Comparison of ENCODE assay signal across 12 mouse cellular contexts in genomic region chr15:62533233-62533632, GRCm38 (mm10).
DNase-seq lines count a peak whose midpoint lies in the region; ATAC-seq and TF ChIP-seq lines count a peak whose summit lies in the region.
"Had no signal": no experiment of that assay in that cellular context is flagged by ENCODE, and none has a peak within 500 bp of the region (broad histone marks: within the 10 kb centered on the region; RNA-seq: fewer than 3 reads in every experiment).

No protein-coding gene starts in this region.

- TF ChIP-seq CTCF in intestine, postnatal 0 days (IDR thresholded peaks at IDR 0.05; ENCODE audit: low read depth), result no peak

- H3K4me2 ChIP-seq in heart, embryonic 12.5 days, result no peak overlapping the region
- H3K4me2 ChIP-seq in intestine, postnatal 0 days (replicated peaks; ENCODE audit: low read depth), result no peak overlapping the region
- no peak overlapping the region for H3K4me2 ChIP-seq in forebrain, embryonic 16.5 days (ENCODE audit: low read length)
- H3K4me2 ChIP-seq: hindbrain, embryonic 15.5 days had no signal

- H3K4me3 ChIP-seq in heart, embryonic 12.5 days, result no peak overlapping the region
- no peak overlapping the region for H3K4me3 ChIP-seq in intestine, postnatal 0 days (ENCODE audit: low read depth, low read length)
- H3K4me3 ChIP-seq in forebrain, embryonic 16.5 days (replicated peaks; ENCODE audit: low read length), result no peak overlapping the region
- H3K4me3 ChIP-seq: hindbrain, embryonic 15.5 days had no signal

- ATAC-seq in heart, embryonic 12.5 days (ENCODE audit: insufficient number of reproducible peaks, low FRiP score), result no peak
- ATAC-seq in intestine, postnatal 0 days, result no peak
- no peak for ATAC-seq in forebrain, embryonic 16.5 days

- DNase-seq in heart, adult 18-20 months, result peak; percentile 32 to 55
- peak; percentile 3 for DNase-seq in ovary, adult 18-20 months (ENCODE audit: low spot score)
- DNase-seq in ovary, postnatal 36 days (ENCODE audit: low spot score), result no peak
- DNase-seq in kidney, adult 8-10 months, result peak; percentile 81 to 82
- DNase-seq in cerebellum, adult 9-10 months, result no peak
- DNase-seq: cerebellum, postnatal 36 days; layer of hippocampus, adult 9-11 months had no signal

- no peaks in the 10 kb centered on the region for H3K9me3 ChIP-seq in heart, embryonic 12.5 days (replicated peaks)
- no peaks in the 10 kb centered on the region for H3K9me3 ChIP-seq in intestine, postnatal 0 days (ENCODE audit: control insufficient read depth)
- no peaks in the 10 kb centered on the region for H3K9me3 ChIP-seq in forebrain, embryonic 16.5 days (ENCODE audit: control insufficient read depth, low read length)
- H3K9me3 ChIP-seq: hindbrain, embryonic 15.5 days had no signal

- H3K9ac ChIP-seq in heart, embryonic 12.5 days, result no peak overlapping the region
- H3K9ac ChIP-seq in intestine, postnatal 0 days (ENCODE audit: low read depth, low read length), result no peak overlapping the region
- no peak overlapping the region for H3K9ac ChIP-seq in forebrain, embryonic 16.5 days (replicated peaks; ENCODE audit: low read depth, low read length)
- H3K9ac ChIP-seq: hindbrain, embryonic 15.5 days; liver, embryonic 14.5 days had no signal

- no peaks in the 10 kb centered on the region for H3K4me1 ChIP-seq in heart, embryonic 12.5 days (replicated peaks)
- H3K4me1 ChIP-seq in intestine, postnatal 0 days (replicated peaks; ENCODE audit: control insufficient read depth, insufficient read depth, low read length), result no peaks in the 10 kb centered on the region
- no peaks in the 10 kb centered on the region for H3K4me1 ChIP-seq in forebrain, embryonic 16.5 days (replicated peaks; ENCODE audit: control insufficient read depth, insufficient read depth, low read length)
- H3K4me1 ChIP-seq: hindbrain, embryonic 15.5 days had no signal

- no peaks in the 10 kb centered on the region for H3K27me3 ChIP-seq in heart, embryonic 12.5 days (replicated peaks)
- H3K27me3 ChIP-seq in intestine, postnatal 0 days (replicated peaks; ENCODE audit: control insufficient read depth, insufficient read depth, low read length), result no peaks in the 10 kb centered on the region
- no peaks in the 10 kb centered on the region for H3K27me3 ChIP-seq in forebrain, embryonic 16.5 days (replicated peaks; ENCODE audit: control insufficient read depth, insufficient read depth, low read length)
- H3K27me3 ChIP-seq: hindbrain, embryonic 15.5 days had no signal

- 74% methylated on average over 2 of the region's 2 CpGs for WGBS in heart, embryonic 12.5 days
- WGBS in intestine, postnatal 0 days, result 70% methylated on average over 2 of the region's 2 CpGs
- 73% methylated on average over 2 of the region's 2 CpGs for WGBS in forebrain, embryonic 16.5 days

- no peak overlapping the region for H3K27ac ChIP-seq in heart, embryonic 12.5 days (ENCODE audit: poor library complexity, severe bottlenecking)
- no peak overlapping the region for H3K27ac ChIP-seq in intestine, postnatal 0 days (ENCODE audit: low read depth, low read length)
- no peak overlapping the region for H3K27ac ChIP-seq in forebrain, embryonic 16.5 days (ENCODE audit: low read length)
- H3K27ac ChIP-seq: hindbrain, embryonic 15.5 days; liver, embryonic 14.5 days had no signal

- no peaks in the 10 kb centered on the region for H3K36me3 ChIP-seq in heart, embryonic 12.5 days
- no peaks in the 10 kb centered on the region for H3K36me3 ChIP-seq in intestine, postnatal 0 days (ENCODE audit: control insufficient read depth, insufficient read depth)
- no peaks in the 10 kb centered on the region for H3K36me3 ChIP-seq in forebrain, embryonic 16.5 days (ENCODE audit: control insufficient read depth, insufficient read depth)
- H3K36me3 ChIP-seq: hindbrain, embryonic 15.5 days had no signal

Comparison
In these comparisons a context has a peak if more than half of its experiments do, and no peak if none do; other contexts are left out.
1. DNase-seq: peak in heart, adult 18-20 months (2 of 2), ovary, adult 18-20 months (single experiment) and kidney, adult 8-10 months (2 of 2); none in ovary, postnatal 36 days (single experiment) and cerebellum, adult 9-10 months (single experiment).